Mouse (Mus musculus) ES-CJ7 (cell line): ENCODE data around the gene D8Ertd738e.

ENCODE experiments used
- DNase-seq: peaks from one replicate; pipeline ENCODE4 v3.0.0; 2011; ENCODE audit warnings: low read depth, low spot score

The D8Ertd738e gene

GRCm38 (mm10) chr8:84249257-84250170 is at the start of gene D8Ertd738e:
Gene D8Ertd738e, minus strand, starts transcription at chr8:84249719.
- DNase-seq = peak; percentile 94

DNA sequence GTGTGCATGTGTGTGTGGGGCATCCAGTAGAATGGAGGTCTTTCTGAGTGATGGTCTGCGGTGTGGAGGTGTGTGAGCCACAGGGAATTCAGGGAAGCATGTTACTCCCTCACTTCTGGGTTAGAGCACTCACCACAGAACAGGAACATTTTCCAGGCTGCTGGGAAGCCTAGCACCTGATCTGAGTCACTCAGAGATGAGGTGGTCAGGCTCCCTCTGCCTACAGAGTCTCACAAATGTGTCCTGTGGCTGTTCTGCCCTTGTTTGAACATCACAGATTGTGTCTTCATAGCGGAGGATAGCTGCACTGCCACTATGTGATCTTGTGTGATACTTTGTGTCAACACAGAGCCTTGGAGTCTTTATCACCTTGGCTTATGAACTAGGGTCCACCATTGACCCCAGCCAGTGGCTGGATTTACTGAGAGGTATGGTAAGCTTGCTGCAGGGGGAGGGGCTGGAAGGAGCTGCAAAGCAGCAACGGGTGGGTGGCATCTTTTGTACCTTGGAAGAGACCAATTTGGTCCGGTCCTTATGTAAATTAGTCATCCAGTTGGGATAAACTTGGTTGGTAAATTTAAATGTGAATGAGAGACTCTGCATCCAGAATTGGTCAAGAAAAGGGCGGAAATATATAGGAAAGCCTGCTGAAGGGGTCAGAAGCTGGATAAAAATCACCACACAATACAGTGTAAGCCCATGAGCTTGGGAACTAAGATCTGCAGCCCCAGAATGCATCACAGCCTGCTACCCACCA is 47.7 kb upstream of the D8Ertd738e start:
- DNase-seq = peak; percentile 83

DNA sequence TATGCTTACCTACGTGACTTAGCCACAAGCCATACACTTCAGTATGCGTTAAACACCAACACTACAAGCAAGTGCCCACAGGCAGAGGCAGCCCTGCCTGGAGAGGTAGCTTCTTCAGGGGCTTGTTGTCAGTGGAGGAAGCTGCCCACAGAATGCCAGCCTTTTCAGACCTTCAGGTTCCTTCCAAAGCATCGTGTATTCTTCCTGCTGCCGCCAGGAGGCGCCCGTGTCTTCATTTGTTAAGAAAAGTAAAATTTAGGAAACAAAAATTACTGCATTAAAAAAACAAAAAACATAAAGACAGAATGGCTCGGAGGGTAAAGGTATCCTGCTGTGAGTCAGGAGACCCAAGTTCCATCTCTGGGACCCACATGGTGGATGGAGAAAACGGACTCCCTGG is 42.2 kb upstream of the D8Ertd738e start:
- DNase-seq = peak; percentile 77

GRCm38 (mm10) chr8:84291086-84291485 is 41.6 kb upstream of the D8Ertd738e start:
- DNase-seq = no peak

DNA sequence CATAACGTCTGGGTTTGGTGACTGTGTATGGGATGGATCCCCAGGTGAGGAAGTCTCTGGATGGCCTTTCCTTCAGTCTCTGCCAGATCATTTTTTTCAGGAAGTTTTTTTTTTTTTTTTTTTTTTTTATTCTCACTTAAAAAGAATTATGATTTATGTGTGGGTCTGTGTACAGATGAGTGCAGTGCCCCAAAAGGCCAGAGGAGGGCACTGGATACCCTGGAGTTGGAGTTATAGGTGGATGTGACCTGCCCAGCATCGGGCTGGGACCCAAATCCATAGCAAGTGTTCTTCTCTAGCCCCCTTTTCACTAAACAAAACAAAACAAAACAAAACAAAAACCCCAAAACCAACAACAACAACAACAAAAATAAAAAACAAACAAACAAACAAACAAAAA is 39.4 kb upstream of the D8Ertd738e start:
- peak; percentile 45 for DNase-seq

DNA sequence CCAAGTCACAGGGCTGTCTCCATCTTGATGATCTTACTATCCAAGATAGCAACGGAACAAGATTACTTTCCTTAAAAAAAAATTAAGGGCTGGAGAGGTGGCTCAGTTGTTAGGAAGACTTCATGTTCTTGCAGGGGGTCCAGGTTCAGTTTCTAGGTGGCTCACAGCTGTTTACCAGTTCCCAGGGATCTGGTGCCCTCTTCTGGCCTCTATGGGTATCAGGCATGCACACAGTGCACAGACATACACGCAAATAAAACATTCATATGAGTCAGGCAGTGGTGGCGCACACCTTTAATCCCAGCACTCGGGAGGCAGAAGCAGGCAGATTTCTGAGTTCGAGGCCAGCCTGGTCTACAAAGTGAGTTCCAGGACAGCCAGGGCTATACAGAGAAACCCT is 36.1 kb upstream of the D8Ertd738e start:
- DNase-seq = peak; percentile 89

DNA sequence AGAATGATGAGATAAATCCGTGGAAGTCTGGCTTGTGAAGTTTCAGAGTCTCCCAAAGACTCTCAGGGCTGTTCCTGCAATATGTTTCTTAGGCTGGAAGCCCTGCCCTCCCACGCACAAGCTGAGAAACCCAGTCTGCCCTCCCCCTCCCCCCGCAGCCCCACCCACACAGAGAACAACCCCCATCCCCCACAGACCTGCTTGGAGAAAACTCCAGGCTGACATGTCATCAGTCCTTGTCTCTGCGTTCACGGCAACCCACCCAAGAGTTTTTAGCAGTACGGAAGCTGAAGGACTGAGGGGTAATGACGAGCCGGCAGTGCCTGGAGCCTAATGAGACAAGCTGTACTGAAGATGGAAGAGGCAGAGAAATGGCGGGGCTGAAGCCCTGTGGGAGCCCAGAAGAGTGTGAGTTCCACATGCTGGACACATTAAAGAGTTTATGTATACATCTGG is 35.1 kb upstream of the D8Ertd738e start:
- DNase-seq = peak; percentile 78

GRCm38 (mm10) chr8:84280777-84281176 is 31.3 kb upstream of the D8Ertd738e start:
- DNase-seq = no peak

DNA sequence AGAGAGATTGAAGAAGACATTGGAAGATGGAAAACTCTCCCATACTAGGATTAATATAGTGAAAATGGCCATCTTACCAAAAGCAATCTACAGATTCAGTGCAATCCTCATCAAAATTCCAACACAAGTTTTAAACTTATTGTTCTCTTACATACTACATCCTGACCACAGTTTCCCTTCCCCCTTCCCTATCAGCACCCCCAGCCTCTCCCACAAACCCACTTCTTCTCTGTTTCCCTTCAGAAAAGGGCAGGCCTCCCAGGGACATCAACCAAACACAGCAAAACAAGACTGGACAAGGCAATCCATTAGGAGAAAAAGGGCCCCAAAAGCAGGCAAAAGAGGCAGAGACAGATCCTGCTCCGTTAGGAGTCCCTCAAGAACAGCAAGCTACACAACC is 26.9 kb upstream of the D8Ertd738e start:
- no peak for DNase-seq

DNA sequence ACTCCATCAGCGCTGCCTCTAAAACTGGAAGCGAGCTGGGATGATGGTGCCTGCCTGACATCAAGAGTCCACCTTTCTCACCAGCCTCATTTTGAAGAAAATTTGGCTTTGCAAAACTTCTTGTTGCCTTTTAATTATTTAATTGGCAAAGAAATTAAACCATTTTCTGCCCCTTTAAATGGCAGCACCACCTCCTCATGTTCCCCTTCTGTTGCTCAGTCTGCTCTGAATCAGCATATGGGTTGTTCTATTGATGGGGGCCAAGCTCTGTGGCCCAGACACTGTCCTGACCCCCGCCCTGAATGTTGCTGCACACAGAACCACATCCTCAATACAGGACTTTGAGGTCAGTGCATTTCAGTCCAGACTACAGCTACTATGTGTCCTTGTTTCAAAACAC is 24.4 kb upstream of the D8Ertd738e start:
- DNase-seq = no peak

- DNase-seq = no peak
Measured at GRCm38 (mm10) chr8:84272302-84272701, 22.8 kb upstream of the D8Ertd738e start.

- peak; percentile 100 for DNase-seq
Measured at GRCm38 (mm10) chr8:84269950-84270773, 20.6 kb upstream of the D8Ertd738e start, which contains the start of gene Ccdc130. Gene Ccdc130, minus strand, starts transcription at chr8:84270380.

DNA sequence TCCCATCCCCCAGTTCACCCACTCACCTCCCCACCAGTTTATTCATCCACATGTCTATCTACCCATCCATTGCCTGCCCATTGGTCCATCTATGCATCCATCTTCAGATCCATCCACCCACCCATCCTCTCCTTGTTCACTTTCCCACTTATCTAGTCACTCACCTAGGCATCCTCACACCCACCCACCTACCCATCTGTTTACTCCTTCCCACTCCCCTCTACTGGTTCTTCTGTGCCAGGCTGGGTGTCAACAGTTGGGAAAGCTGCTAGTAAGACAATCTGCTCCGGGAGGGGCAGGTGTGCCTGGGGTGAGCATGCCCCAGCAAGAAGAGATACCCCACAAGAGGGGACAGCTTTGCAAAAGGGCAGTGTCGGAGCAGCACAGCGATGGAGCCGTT is 11.6 kb upstream of the D8Ertd738e start:
- DNase-seq = no peak

DNA sequence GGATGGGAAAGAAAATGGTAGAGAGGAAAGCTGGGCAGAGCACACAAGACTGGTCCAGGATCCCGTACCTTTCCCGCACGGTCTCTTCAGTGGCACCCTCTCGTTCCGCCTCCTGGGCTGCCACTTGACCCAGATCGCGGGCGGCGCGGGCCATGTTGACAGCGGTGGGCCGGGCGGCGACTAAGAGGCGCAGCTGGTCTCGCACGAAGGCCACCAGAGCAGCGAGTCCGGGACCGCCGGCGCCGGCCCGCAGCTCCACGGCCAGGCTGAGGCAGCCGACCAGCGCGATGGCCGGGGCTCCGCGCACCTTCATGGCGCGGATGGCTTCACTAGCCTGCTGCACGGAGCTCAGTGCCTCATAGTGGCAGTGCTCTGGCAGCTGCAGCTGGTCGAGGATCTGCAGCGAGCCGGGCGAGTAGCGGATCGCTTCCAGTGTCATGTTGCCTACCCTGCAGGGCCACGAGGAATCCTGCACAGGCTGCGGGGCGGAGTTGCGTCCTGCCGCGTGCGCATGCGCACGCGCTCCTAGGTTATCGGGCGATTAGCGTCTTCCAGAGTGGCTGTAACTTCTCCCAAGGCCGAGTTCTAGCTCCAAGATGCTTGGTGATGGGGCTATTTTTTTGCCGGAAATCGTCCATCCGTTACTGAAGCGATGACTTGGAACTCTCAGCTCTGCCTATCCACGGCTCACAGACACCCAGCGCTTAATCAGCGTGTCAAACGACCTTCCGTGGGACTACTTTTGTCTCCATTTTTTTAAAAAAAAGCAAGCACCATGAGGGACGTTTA is 7.5 kb upstream of the D8Ertd738e start, which contains the start of gene Mri1:
TSS of gene Mri1 (minus strand) at position 505 of the 789 bp plus-strand sequence.
- DNase-seq = peak; percentile 96

- peak; percentile 84 for DNase-seq
Measured at GRCm38 (mm10) chr8:84256458-84256821, 6.9 kb upstream of the D8Ertd738e start.

- peak; percentile 63 for DNase-seq
Measured at GRCm38 (mm10) chr8:84255858-84256257, 6.3 kb upstream of the D8Ertd738e start.

- DNase-seq = no peak
Measured at GRCm38 (mm10) chr8:84241821-84242220, 7.7 kb downstream of the D8Ertd738e start.

DNA sequence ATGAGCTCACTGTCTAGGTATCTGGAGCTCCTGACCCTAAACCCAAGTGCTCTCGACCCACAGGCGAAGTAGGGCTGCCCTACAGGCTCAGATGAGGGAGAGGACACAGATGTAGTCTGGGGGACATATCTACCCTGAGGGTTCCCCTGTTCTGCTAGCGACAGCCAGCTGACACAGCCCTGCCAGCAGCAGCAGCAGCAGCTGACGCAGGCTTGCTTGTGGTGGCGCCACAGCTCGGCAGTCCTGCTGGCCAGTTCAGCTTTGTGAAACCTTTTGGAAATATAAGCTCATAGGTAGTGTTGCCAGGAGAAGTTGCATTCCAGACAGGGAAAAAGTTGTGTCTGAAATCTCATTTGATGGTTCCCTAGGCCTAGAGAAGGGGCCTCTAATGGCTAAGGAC is 8.4 kb downstream of the D8Ertd738e start:
- DNase-seq = no peak

DNA sequence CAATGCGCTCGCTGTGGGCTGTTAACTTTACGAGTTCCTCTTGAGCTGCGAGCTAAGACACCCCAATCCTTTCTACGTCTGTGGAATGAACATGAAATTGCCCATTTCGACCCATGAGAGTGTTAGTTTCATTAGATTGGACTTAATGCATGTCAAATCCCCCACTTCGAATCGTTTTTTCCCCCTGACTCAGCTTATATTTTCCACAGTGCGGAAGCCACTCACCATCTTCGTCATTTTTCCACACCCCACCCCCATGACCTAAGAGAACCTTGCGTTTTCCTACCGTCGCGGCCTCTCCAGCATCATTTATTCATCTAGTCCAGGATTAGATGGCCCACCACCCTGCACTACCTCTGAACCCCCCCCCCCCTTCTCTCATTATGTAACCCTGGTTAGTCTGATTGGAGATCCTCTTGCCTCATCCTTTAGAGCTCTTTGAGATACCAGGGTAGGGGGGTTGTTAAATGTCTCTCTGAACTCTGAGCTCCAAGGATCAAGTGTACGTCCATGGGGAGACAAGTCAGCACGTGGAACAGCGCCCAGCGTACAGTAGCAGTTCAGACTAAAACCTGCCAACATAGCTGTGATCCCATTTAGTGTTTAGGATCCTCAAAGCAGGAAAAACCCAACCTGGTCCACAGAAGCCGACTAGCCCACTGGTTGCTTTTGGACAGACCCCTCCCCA is 11.8 kb downstream of the D8Ertd738e start:
- DNase-seq = peak; percentile 80

DNA sequence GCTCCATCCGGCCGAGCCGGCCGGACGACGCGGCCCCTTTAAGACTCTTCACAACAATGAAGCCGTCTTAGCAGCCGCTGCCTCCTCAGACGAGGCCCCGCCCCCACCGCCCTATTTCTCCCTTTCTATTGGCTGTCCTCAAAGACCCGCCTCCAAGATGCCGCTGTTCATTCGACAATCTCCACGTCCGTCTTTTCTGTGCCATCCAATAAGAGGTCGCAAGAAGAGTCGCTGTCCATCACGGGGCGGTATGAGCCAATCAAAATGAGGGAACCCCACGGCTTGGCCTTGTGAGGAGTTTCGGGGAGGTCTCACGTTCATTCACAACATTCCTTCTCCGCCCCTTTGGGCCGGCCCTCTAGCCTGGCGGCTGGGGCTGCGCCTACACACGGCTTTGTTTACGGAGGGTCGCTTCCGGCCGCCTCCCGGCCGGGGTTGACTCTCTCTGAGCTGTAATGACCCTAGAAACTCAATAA is 12.5 kb downstream of the D8Ertd738e start, which contains the start of gene Zswim4:
TSS of gene Zswim4 (minus strand) at position 58 of the 476 bp plus-strand sequence.
- DNase-seq = peak; percentile 100
